Mouse (Mus musculus) lung, embryonic 14.5 days (tissue): ENCODE measurements around the gene Fanci. TPM values are rescaled to one million over a fixed set of nuclear protein-coding genes. Genes with fewer than 3 reads are reported as not detected.
A peak's percentile ranks its signal among the peaks of the same experiment; 100 is the strongest.

ENCODE experiments used
- ATAC-seq: fragments of 200-750 bp; cut with Nextera tagmentation; 2 replicates; pipeline ENCODE4 v1.8.0; 2017; ENCODE audit warnings: mild to moderate bottlenecking, moderate TSS enrichment, moderate library complexity; ENCODE audit not compliant: insufficient read depth
- DNase-seq: peaks from one replicate; pipeline ENCODE4 v3.0.0-alpha.2; 2015
- H3K27ac ChIP-seq: fragments of 300-500 bp; sonication (generic); 2 replicates; pipeline ENCODE4 v1.5.1; 2014; ENCODE audit warnings: low read depth, mild to moderate bottlenecking, moderate library complexity
- H3K27me3 ChIP-seq: fragments of 300-500 bp; sonication (generic); 2 replicates; pipeline ENCODE4 v1.6.1; 2014; ENCODE audit warnings: low read length, control low read depth; ENCODE audit not compliant: insufficient read depth
- H3K36me3 ChIP-seq: fragments of 300-500 bp; sonication (generic); 2 replicates; pipeline ENCODE4 v1.6.1; 2014; ENCODE audit warnings: control low read depth; ENCODE audit not compliant: insufficient read depth
- H3K4me1 ChIP-seq: fragments of 300-500 bp; sonication (generic); 2 replicates; pipeline ENCODE4 v1.6.1; 2014; ENCODE audit warnings: antibody characterized with exemption, control low read depth; ENCODE audit not compliant: insufficient read depth
- H3K4me2 ChIP-seq: fragments of 300-500 bp; sonication (generic); 2 replicates; pipeline ENCODE4 v1.6.1; 2014; ENCODE audit warnings: mild to moderate bottlenecking
- H3K4me3 ChIP-seq: fragments of 300-500 bp; sonication (generic); 2 replicates; pipeline ENCODE4 v1.5.1; 2014; ENCODE audit warnings: low read depth, low read length
- H3K9ac ChIP-seq: fragments of 300-500 bp; sonication (generic); 2 replicates; pipeline ENCODE4 v1.6.1; 2014
- H3K9me3 ChIP-seq: fragments of 300-500 bp; sonication (generic); 2 replicates; pipeline ENCODE4 v1.6.1; 2016; ENCODE audit warnings: low read depth, low read length, control low read depth
- CTCF ChIP-seq: IDR thresholded peaks from 2 replicates; pipeline ENCODE4 v1.5.1; 2016; ENCODE audit warnings: antibody characterized with exemption, low read depth
- WGBS: fragments of 180-500 bp; shearing (Covaris S2); extraction: QIAGEN DNeasy Blood & Tissue Kit; methylation state at CpG from one replicate; pipeline ENCODE4 v1.1.7; 2014; 5-methylcytosine and 5-hydroxymethylcytosine counted together
- polyA plus RNA-seq: library from polyadenylated mRNA; unstranded; fragments of >200 nt; fragmentation: Nextera tagmentation; extraction: Ambion mirVana; gene quantifications from 2 replicates; pipeline ENCODE4 v1.2.1, GENCODE M21; 2014

The Fanci gene
- polyA plus RNA-seq, 1 experiment from 2014 or later = 19.3 TPM

- Histone ChIP-seq H3K27me3 (no peaks in the 10 kb centered on the region), H3K4me2 (no peak overlapping the region), H3K9ac (no peak overlapping the region), H3K4me1 (no peaks in the 10 kb centered on the region), H3K4me3 (no peak overlapping the region), H3K27ac (no peak overlapping the region), H3K9me3 (no peaks in the 10 kb centered on the region), H3K36me3 (no peaks in the 10 kb centered on the region)
- TF ChIP-seq CTCF = no peak
- no peak for DNase-seq
- 27% methylated on average over 4 of the region's 4 CpGs for WGBS
- no peak for ATAC-seq
Observed at GRCm38 (mm10) chr7:79369416-79369815, 22.3 kb upstream of the Fanci start.

- H3K9me3 ChIP-seq = no peaks in the 10 kb centered on the region
- H3K27me3 ChIP-seq = no peaks in the 10 kb centered on the region
- 37% methylated on average over 10 of the region's 10 CpGs for WGBS
- H3K9ac ChIP-seq = no peak overlapping the region
- DNase-seq = peak; percentile 87
- peak; percentile 97 for TF ChIP-seq CTCF
- H3K4me3 ChIP-seq = no peak overlapping the region
- ATAC-seq = peak; percentile 71; the same call in 1 of the 2 replicates
- no peak overlapping the region for H3K27ac ChIP-seq
- H3K4me2 ChIP-seq = no peak overlapping the region
- H3K36me3 ChIP-seq = no peaks in the 10 kb centered on the region
- no peaks in the 10 kb centered on the region for H3K4me1 ChIP-seq
Observed at GRCm38 (mm10) chr7:79371321-79371879, 20.3 kb upstream of the Fanci start.

- DNase-seq (no peak), ATAC-seq (no peak)
- no peak overlapping the region for H3K4me2 ChIP-seq
- no peaks in the 10 kb centered on the region for H3K27me3 ChIP-seq
- no peak overlapping the region for H3K4me3 ChIP-seq
- no peaks in the 10 kb centered on the region for H3K9me3 ChIP-seq
- H3K36me3 ChIP-seq = no peaks in the 10 kb centered on the region
- TF ChIP-seq CTCF = no peak
- H3K4me1 ChIP-seq = no peaks in the 10 kb centered on the region
- H3K27ac ChIP-seq = no peak overlapping the region
- no peak overlapping the region for H3K9ac ChIP-seq
Observed at GRCm38 (mm10) chr7:79374017-79374416, 17.7 kb upstream of the Fanci start.

- TF ChIP-seq CTCF = no peak
- no peaks in the 10 kb centered on the region for H3K4me1 ChIP-seq
- 65% methylated on average over 5 of the region's 5 CpGs for WGBS
- no peaks in the 10 kb centered on the region for H3K9me3 ChIP-seq
- H3K27ac ChIP-seq = no peak overlapping the region
- H3K4me3 ChIP-seq = no peak overlapping the region
- H3K9ac ChIP-seq = no peak overlapping the region
- DNase-seq (no peak), ATAC-seq (no peak)
- H3K4me2 ChIP-seq = no peak overlapping the region
- H3K27me3 ChIP-seq = no peaks in the 10 kb centered on the region
- no peaks in the 10 kb centered on the region for H3K36me3 ChIP-seq
Observed at GRCm38 (mm10) chr7:79375594-79375993, 16.1 kb upstream of the Fanci start.

GRCm38 (mm10) chr7:79376516-79377275 lies 15.0 kb upstream of the Fanci start:
- Histone ChIP-seq H3K4me1 (no peaks in the 10 kb centered on the region), H3K9ac (no peak overlapping the region), H3K27me3 (no peaks in the 10 kb centered on the region), H3K9me3 (no peaks in the 10 kb centered on the region), H3K36me3 (no peaks in the 10 kb centered on the region), H3K27ac (no peak overlapping the region), H3K4me3 (no peak overlapping the region), H3K4me2 (no peak overlapping the region)
- 76% methylated on average over 10 of the region's 10 CpGs for WGBS
- DNase-seq = no peak
- no peak for TF ChIP-seq CTCF
- no peak for ATAC-seq

GRCm38 (mm10) chr7:79386422-79387133 lies 5.2 kb upstream of the Fanci start, which contains the start of gene Rlbp1:
Rlbp1 (minus strand) TSS chr7:79387048.
- TF ChIP-seq CTCF = no peak
- Histone ChIP-seq H3K4me1 (no peaks in the 10 kb centered on the region), H3K9ac (no peak within 1 kb of the TSS), H3K4me3 (no peak within 1 kb of the TSS), H3K27me3 (no peaks in the 10 kb centered on the region), H3K27ac (peak within 1 kb of the TSS; percentile 42; the same call in 1 of the 2 replicates), H3K36me3 (no peaks in the 10 kb centered on the region), H3K9me3 (no peaks in the 10 kb centered on the region), H3K4me2 (no peak within 1 kb of the TSS)
- ATAC-seq = no peak
- WGBS = 67% methylated on average over 16 of the region's 16 CpGs
- no peak for DNase-seq

- Histone ChIP-seq H3K9me3 (no peaks in the 10 kb centered on the region), H3K4me1 (no peaks in the 10 kb centered on the region), H3K27me3 (no peaks in the 10 kb centered on the region), H3K36me3 (no peaks in the 10 kb centered on the region), H3K4me3 (no peak overlapping the region), H3K9ac (no peak overlapping the region), H3K4me2 (no peak overlapping the region), H3K27ac (0 out of 2 replicates have a peak overlapping the region, but pooled peaks have one; percentile 42)
- DNase-seq (no peak), ATAC-seq (no peak)
- no peak for TF ChIP-seq CTCF
- WGBS = 76% methylated on average over 8 of the region's 8 CpGs
Observed at GRCm38 (mm10) chr7:79387140-79387539, 4.6 kb upstream of the Fanci start.
